Mouse (Mus musculus) neural tube, embryonic 13.5 days (tissue): ENCODE measurements around the gene Galnt17. TPM values are rescaled to one million over a fixed set of nuclear protein-coding genes. Genes with fewer than 3 reads are reported as not detected.
A peak's percentile ranks its signal among the peaks of the same experiment; 100 is the strongest.

Experiments used
- ATAC-seq: fragments of 200-750 bp; cut with Nextera tagmentation; 2 replicates; pipeline ENCODE4 v1.8.0; 2017; ENCODE audit warnings: low read depth, mild to moderate bottlenecking, moderate TSS enrichment, moderate library complexity
- H3K27ac ChIP-seq: fragments of 300-500 bp; sonication (generic); replicated peaks from 2 replicates; pipeline ENCODE4 v1.5.1; 2015; ENCODE audit warnings: moderate library complexity, mild to moderate bottlenecking, inconsistent platforms
- H3K27me3 ChIP-seq: fragments of 300-500 bp; sonication (generic); 2 replicates; pipeline ENCODE4 v1.6.1; 2015; ENCODE audit warnings: mild to moderate bottlenecking, inconsistent platforms
- H3K36me3 ChIP-seq: fragments of 300-500 bp; sonication (generic); 2 replicates; pipeline ENCODE4 v1.6.1; 2015; ENCODE audit warnings: mild to moderate bottlenecking, inconsistent platforms
- H3K4me1 ChIP-seq: fragments of 300-500 bp; sonication (generic); replicated peaks from 2 replicates; pipeline ENCODE4 v1.6.1; 2015; ENCODE audit warnings: inconsistent platforms
- H3K4me2 ChIP-seq: fragments of 300-500 bp; sonication (generic); 2 replicates; pipeline ENCODE4 v1.6.1; 2015; ENCODE audit warnings: inconsistent platforms, mild to moderate bottlenecking, moderate library complexity
- H3K4me3 ChIP-seq: fragments of 300-500 bp; sonication (generic); 2 replicates; pipeline ENCODE4 v1.5.1; 2015; ENCODE audit warnings: mild to moderate bottlenecking, inconsistent platforms
- H3K9ac ChIP-seq: fragments of 300-500 bp; sonication (generic); 2 replicates; pipeline ENCODE4 v1.6.1; 2015; ENCODE audit warnings: moderate library complexity, mild to moderate bottlenecking, inconsistent platforms
- H3K9me3 ChIP-seq: fragments of 300-500 bp; sonication (generic); 2 replicates; pipeline ENCODE4 v1.6.1; 2016; ENCODE audit warnings: inconsistent platforms
- WGBS: fragments of 180-500 bp; shearing (Covaris S2); methylation state at CpG from one replicate; pipeline ENCODE4 v1.1.7; 2015; 5-methylcytosine and 5-hydroxymethylcytosine counted together
- polyA plus RNA-seq: library from polyadenylated mRNA; unstranded; fragments of >200 nt; fragmentation: Nextera tagmentation; extraction: Ambion mirVana; gene quantifications from 2 replicates; pipeline ENCODE4 v1.2.1, GENCODE M21; 2015

Galnt17 gene
- polyA plus RNA-seq, 1 experiment from 2014 or later = 10.7 TPM

- no peak overlapping the region for H3K27ac ChIP-seq
- no peak for ATAC-seq
- 0 out of 2 replicates have a peak, but pooled peaks cover 2% of the 10 kb centered on the region for H3K9me3 ChIP-seq
- H3K4me2 ChIP-seq = no peak overlapping the region
- WGBS = 93% methylated on average over 5 of the region's 5 CpGs
- H3K27me3 ChIP-seq = no peaks in the 10 kb centered on the region
- no peak overlapping the region for H3K9ac ChIP-seq
- H3K36me3 ChIP-seq = no peaks in the 10 kb centered on the region
- no peaks in the 10 kb centered on the region for H3K4me1 ChIP-seq
- no peak overlapping the region for H3K4me3 ChIP-seq
Measured at GRCm38 (mm10) chr5:131117391-131118040, 190.8 kb downstream of the Galnt17 start.

- no peaks in the 10 kb centered on the region for H3K27me3 ChIP-seq
- WGBS = 35% methylated on average over 5 of the region's 5 CpGs
- no peak overlapping the region for H3K4me3 ChIP-seq
- H3K9ac ChIP-seq = no peak overlapping the region
- no peaks in the 10 kb centered on the region for H3K4me1 ChIP-seq
- no peak for ATAC-seq
- no peak overlapping the region for H3K4me2 ChIP-seq
- 0 out of 2 replicates have a peak, but pooled peaks cover 2% of the 10 kb centered on the region for H3K9me3 ChIP-seq
- peaks cover 12% of the 10 kb centered on the region; the same call in 1 of the 2 replicates for H3K36me3 ChIP-seq
- H3K27ac ChIP-seq = no peak overlapping the region
Measured at GRCm38 (mm10) chr5:131113850-131114470, 194.3 kb downstream of the Galnt17 start.

GRCm38 (mm10) chr5:131107188-131107587 lies 201.1 kb downstream of the Galnt17 start:
- H3K27me3 ChIP-seq = no peaks in the 10 kb centered on the region
- H3K4me3 ChIP-seq = no peak overlapping the region
- H3K4me1 ChIP-seq = no peaks in the 10 kb centered on the region
- no peak for ATAC-seq
- no peak overlapping the region for H3K27ac ChIP-seq
- no peak overlapping the region for H3K4me2 ChIP-seq
- H3K9ac ChIP-seq = no peak overlapping the region
- peaks cover 22% of the 10 kb centered on the region; the same call in 1 of the 2 replicates for H3K36me3 ChIP-seq
- WGBS = 85% methylated on average over 1 of the region's 1 CpGs
- H3K9me3 ChIP-seq = peaks cover 7% of the 10 kb centered on the region; the same call in 1 of the 2 replicates

GRCm38 (mm10) chr5:131096824-131097223 lies 211.5 kb downstream of the Galnt17 start:
- Histone ChIP-seq H3K27me3 (no peaks in the 10 kb centered on the region), H3K4me2 (no peak overlapping the region), H3K36me3 (no peaks in the 10 kb centered on the region), H3K4me3 (no peak overlapping the region), H3K4me1 (peaks cover 7% of the 10 kb centered on the region; the same call in 1 of the 2 replicates), H3K9me3 (0 out of 2 replicates have a peak, but pooled peaks cover 5% of the 10 kb centered on the region), H3K27ac (no peak overlapping the region), H3K9ac (no peak overlapping the region)
- 96% methylated on average over 4 of the region's 4 CpGs for WGBS
- no peak for ATAC-seq

- no peak overlapping the region for H3K4me3 ChIP-seq
- 0 out of 2 replicates have a peak, but pooled peaks cover 5% of the 10 kb centered on the region for H3K9me3 ChIP-seq
- 86% methylated on average over 1 of the region's 1 CpGs for WGBS
- no peak overlapping the region for H3K4me2 ChIP-seq
- H3K4me1 ChIP-seq = peaks cover 7% of the 10 kb centered on the region; the same call in 1 of the 2 replicates
- no peak for ATAC-seq
- no peak overlapping the region for H3K27ac ChIP-seq
- H3K36me3 ChIP-seq = no peaks in the 10 kb centered on the region
- no peak overlapping the region for H3K9ac ChIP-seq
- H3K27me3 ChIP-seq = no peaks in the 10 kb centered on the region
Measured at GRCm38 (mm10) chr5:131095635-131096034, 212.7 kb downstream of the Galnt17 start.

GRCm38 (mm10) chr5:131094771-131095170 lies 213.5 kb downstream of the Galnt17 start:
- Histone ChIP-seq H3K27me3 (no peaks in the 10 kb centered on the region), H3K36me3 (no peaks in the 10 kb centered on the region), H3K4me1 (peaks cover 7% of the 10 kb centered on the region; the same call in 1 of the 2 replicates), H3K4me3 (no peak overlapping the region), H3K9me3 (0 out of 2 replicates have a peak, but pooled peaks cover 5% of the 10 kb centered on the region), H3K27ac (no peak overlapping the region), H3K9ac (no peak overlapping the region), H3K4me2 (no peak overlapping the region)
- ATAC-seq = no peak
- 11% methylated on average over 1 of the region's 1 CpGs for WGBS

GRCm38 (mm10) chr5:131094138-131094537 lies 214.2 kb downstream of the Galnt17 start:
- no peak overlapping the region for H3K27ac ChIP-seq
- H3K36me3 ChIP-seq = no peaks in the 10 kb centered on the region
- 43% methylated on average over 6 of the region's 6 CpGs for WGBS
- H3K4me1 ChIP-seq = peaks cover 9% of the 10 kb centered on the region
- no peak for ATAC-seq
- 0 out of 2 replicates have a peak, but pooled peaks cover 5% of the 10 kb centered on the region for H3K9me3 ChIP-seq
- H3K9ac ChIP-seq = no peak overlapping the region
- H3K4me2 ChIP-seq = no peak overlapping the region
- no peaks in the 10 kb centered on the region for H3K27me3 ChIP-seq
- no peak overlapping the region for H3K4me3 ChIP-seq

GRCm38 (mm10) chr5:131089876-131090275 lies 218.4 kb downstream of the Galnt17 start:
- H3K36me3 ChIP-seq = no peaks in the 10 kb centered on the region
- no peak overlapping the region for H3K4me2 ChIP-seq
- H3K4me1 ChIP-seq = peaks cover 10% of the 10 kb centered on the region
- no peak overlapping the region for H3K4me3 ChIP-seq
- no peak overlapping the region for H3K27ac ChIP-seq
- no peak for ATAC-seq
- WGBS = 58% methylated on average over 8 of the region's 8 CpGs
- H3K9me3 ChIP-seq = no peaks in the 10 kb centered on the region
- H3K27me3 ChIP-seq = no peaks in the 10 kb centered on the region
- H3K9ac ChIP-seq = no peak overlapping the region

- no peak; the same call in 1 of the 2 replicates for ATAC-seq
- Histone ChIP-seq H3K4me1 (peaks cover 7% of the 10 kb centered on the region), H3K4me2 (no peak overlapping the region), H3K36me3 (no peaks in the 10 kb centered on the region), H3K4me3 (no peak overlapping the region), H3K27ac (peak overlapping the region; percentile 40; the same call in 1 of the 2 replicates), H3K9me3 (no peaks in the 10 kb centered on the region), H3K27me3 (no peaks in the 10 kb centered on the region), H3K9ac (no peak overlapping the region)
- 55% methylated on average over 11 of the region's 11 CpGs for WGBS
Measured at GRCm38 (mm10) chr5:131088866-131089265, 219.4 kb downstream of the Galnt17 start.

GRCm38 (mm10) chr5:131083072-131083657 lies 225.1 kb downstream of the Galnt17 start:
- WGBS = 34% methylated on average over 14 of the region's 14 CpGs
- no peaks in the 10 kb centered on the region for H3K36me3 ChIP-seq
- H3K9ac ChIP-seq = no peak overlapping the region
- H3K4me1 ChIP-seq = peaks cover 23% of the 10 kb centered on the region
- peak; percentile 71; the same call in 1 of the 2 replicates for ATAC-seq
- H3K27me3 ChIP-seq = no peaks in the 10 kb centered on the region
- 0 out of 2 replicates have a peak, but pooled peaks cover 3% of the 10 kb centered on the region for H3K9me3 ChIP-seq
- H3K27ac ChIP-seq = peak overlapping the region; percentile 78
- no peak overlapping the region for H3K4me3 ChIP-seq
- peak overlapping the region; percentile 9; the same call in 1 of the 2 replicates for H3K4me2 ChIP-seq

GRCm38 (mm10) chr5:131077682-131078081 lies 230.6 kb downstream of the Galnt17 start:
- Histone ChIP-seq H3K27me3 (no peaks in the 10 kb centered on the region), H3K4me2 (no peak overlapping the region), H3K9me3 (0 out of 2 replicates have a peak, but pooled peaks cover 3% of the 10 kb centered on the region), H3K27ac (no peak overlapping the region), H3K9ac (no peak overlapping the region), H3K4me3 (no peak overlapping the region), H3K4me1 (peaks cover 10% of the 10 kb centered on the region; the same call in 1 of the 2 replicates), H3K36me3 (no peaks in the 10 kb centered on the region)
- 37% methylated on average over 1 of the region's 1 CpGs for WGBS
- no peak for ATAC-seq

- Histone ChIP-seq H3K9ac (no peak overlapping the region), H3K36me3 (no peaks in the 10 kb centered on the region), H3K4me2 (no peak overlapping the region), H3K4me3 (no peak overlapping the region), H3K27me3 (no peaks in the 10 kb centered on the region), H3K27ac (no peak overlapping the region), H3K4me1 (no peaks in the 10 kb centered on the region), H3K9me3 (0 out of 2 replicates have a peak, but pooled peaks cover 3% of the 10 kb centered on the region)
- WGBS = 91% methylated on average over 7 of the region's 7 CpGs
- ATAC-seq = no peak
Measured at GRCm38 (mm10) chr5:131075795-131076194, 232.5 kb downstream of the Galnt17 start.
